Mouse (Mus musculus) embryonic stem cell, embryonic (primary cell): Measurements from ENCODE around the gene Prss1.
"Not testable (repeated sequence)": the region's sequence is repeated elsewhere in the genome, so short reads cannot be mapped to it uniquely, and the experiment has no call there.

Source experiments
- CTCF ChIA-PET, 4 experiments: fragments of 300-600 bp in 2 of 4; fragments of 350-600 bp in 2 of 4; sonication (Branson Sonifier 250); formaldehyde crosslinking; loops; one replicate each; lab custom pipeline; 2022; ENCODE audit warnings: inconsistent platforms in 2 of 4; lab: Charles Lee
- POLR2A ChIA-PET, 4 experiments: fragments of 300-600 bp in 2 of 4; fragments of 350-600 bp in 2 of 4; sonication (Branson Sonifier 250); formaldehyde crosslinking; loops; one replicate each; lab custom pipeline; 2022; ENCODE audit warnings: antibody characterized with exemption in 4 of 4, inconsistent platforms in 1 of 4; lab: Charles Lee

Gene Prss1

DNA sequence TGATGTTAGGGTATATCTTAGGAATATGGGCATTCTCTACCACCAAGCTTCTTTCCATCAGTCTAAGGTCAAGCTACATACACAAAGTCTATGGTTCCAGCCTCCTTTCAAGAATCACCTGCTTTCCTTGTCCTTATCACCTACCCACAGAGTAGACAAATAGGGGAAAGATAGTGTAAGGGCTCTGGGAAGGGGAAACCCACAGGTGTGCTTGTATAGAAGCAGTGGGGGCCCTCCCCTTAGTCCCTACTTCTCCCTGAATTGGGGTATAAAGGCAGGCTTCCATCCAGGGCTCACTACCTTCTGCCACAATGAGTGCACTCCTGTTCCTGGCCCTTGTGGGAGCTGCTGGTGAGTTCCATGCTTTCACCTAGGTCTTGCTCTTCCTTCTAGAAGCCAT lies at the start of gene Prss1:
Gene Prss1 (plus strand): TSS at position 301 of the 400 bp plus-strand sequence.
- CTCF ChIA-PET, POLR2A ChIA-PET: not testable (repeated sequence)

DNA sequence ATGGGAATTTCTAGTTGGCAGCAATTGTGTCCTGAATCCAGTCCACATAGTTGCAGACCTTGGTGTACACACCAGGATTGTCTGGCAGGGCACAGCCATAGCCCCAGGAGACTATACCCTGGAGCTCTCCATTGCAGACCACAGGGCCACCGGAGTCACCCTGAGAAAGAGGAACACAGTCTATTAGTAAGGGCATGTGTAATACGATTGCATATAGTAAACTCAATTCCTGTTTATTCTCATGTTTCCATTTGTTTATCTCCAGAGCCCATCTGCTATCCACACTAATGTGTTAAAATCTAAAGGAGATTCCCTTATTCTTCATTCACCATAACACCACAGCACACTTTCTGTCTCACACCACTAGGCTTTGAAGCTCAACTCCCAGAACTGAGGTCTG lies 16.5 kb upstream of the Prss1 start:
- POLR2A ChIA-PET, CTCF ChIA-PET: not testable (repeated sequence)

DNA sequence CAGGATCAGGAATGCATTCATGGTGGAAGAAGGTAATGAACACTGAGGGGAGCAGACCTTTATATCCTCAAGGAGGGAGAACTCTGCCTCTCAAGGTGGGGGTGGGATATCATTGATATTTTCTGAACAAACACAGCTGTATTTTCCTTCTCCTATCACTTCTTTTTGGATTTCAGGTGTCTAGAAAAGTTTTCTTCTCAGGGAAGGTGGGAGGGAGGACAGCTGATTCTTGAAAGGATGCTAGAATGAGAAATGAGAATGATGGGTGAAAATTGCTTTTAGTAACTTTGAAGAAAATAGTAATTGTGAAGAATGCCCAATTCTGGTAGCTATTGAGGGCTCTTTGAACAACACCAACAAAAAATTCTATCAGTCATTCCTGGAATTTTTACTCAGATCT lies 12.7 kb upstream of the Prss1 start, which contains the start of gene Gm10334:
Gene Gm10334 (minus strand): TSS at position 101 of the 400 bp plus-strand sequence.
- CTCF ChIA-PET, result interaction anchor here in 1 of 4 experiments (0.6 kb wide), 1 partner anchor 554 kb away, joined by 5 read pairs; no protein-coding TSS in a partner anchor
- POLR2A ChIA-PET, result not testable (repeated sequence)

DNA sequence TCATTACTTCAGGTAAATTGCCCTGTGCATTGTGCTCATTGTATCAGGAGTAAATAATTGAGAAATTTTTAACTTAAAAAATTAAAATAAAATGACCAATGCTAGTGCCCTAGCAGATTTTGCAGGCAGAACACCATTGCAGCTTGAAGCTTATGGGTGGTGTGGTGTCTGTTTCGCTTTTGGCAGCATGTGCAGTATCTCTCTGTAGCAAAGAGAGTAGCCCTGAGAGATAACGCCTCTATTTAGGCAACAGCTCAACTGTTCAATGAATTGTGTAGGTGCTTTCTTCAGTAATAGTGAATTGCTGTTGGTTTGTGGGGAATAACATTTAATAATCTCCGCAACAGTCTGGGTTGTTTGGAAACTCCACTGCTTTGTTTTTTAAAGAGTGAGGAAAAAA lies 40.6 kb downstream of the Prss1 start:
- POLR2A ChIA-PET, result no interaction called here
- CTCF ChIA-PET, result interaction anchor here in 1 of 4 experiments (0.7 kb wide), 1 partner anchor 651 kb away, joined by 3 read pairs; no protein-coding TSS in a partner anchor

DNA sequence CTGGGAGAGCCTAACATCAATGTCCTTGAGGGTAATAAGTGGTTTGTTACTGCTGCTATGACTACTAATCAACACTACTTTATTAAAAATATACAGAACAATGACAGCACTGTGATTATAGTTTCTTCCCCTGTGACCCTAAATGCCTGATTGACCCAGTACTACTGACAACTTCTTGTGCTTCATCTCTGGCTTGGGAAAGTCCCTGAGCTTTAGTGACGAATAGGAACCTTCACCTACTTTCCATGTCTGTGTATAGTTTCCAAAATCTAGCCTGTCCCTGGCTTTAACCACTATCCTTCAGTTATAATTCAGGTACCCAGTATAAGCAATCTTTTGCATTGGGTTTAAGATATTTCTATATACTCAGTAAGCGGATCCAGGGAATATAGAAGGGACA lies 46.2 kb downstream of the Prss1 start:
- CTCF ChIA-PET, result no interaction called here
- POLR2A ChIA-PET, result no interaction called here

DNA sequence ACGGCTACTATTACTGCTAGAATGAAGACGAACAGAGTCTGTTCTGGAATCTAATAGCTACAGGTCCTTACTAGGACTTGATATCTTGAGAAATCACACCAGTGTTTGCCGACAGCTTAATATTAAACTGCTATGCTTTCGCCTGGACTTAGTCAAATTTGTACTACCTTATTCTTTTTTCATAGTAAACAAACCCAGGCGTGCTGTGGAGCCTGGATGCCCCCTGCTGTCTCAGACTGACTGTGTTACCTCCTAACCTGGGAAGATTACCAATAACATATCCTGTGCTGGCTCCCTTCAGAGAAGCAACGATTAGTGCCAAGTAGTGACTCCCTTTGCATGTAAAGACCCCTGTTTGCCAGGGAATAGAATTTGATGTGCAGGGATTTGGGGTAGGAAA lies 46.6 kb downstream of the Prss1 start:
- ChIA-PET CTCF (no interaction called here), POLR2A (no interaction called here)
